25 mouse cellular contexts compared by ENCODE assay signal in genomic region chr1:80461348-80461747, GRCm38 (mm10). TPM values are rescaled to one million over a fixed set of nuclear protein-coding genes. Genes with fewer than 3 reads are reported as not detected.
"Had no signal": no experiment of that assay in that cellular context is flagged by ENCODE, and none has a peak within 500 bp of the region (broad histone marks: within the 10 kb centered on the region; RNA-seq: fewer than 3 reads in every experiment).

TSS of gene Gm45261 (minus strand) at chr1:80461448.

- H3K36me3 ChIP-seq: neural tube, embryonic 13.5 days; neural tube, embryonic 15.5 days; stomach, embryonic 15.5 days had no signal

- H3K4me1 ChIP-seq: neural tube, embryonic 13.5 days; neural tube, embryonic 15.5 days; stomach, embryonic 15.5 days had no signal

- H3K4me2 ChIP-seq: neural tube, embryonic 13.5 days; neural tube, embryonic 15.5 days; stomach, embryonic 15.5 days had no signal

- H3K27me3 ChIP-seq: neural tube, embryonic 13.5 days; neural tube, embryonic 15.5 days; stomach, embryonic 15.5 days had no signal

- H3K9ac ChIP-seq: neural tube, embryonic 13.5 days; neural tube, embryonic 15.5 days; stomach, embryonic 15.5 days had no signal

- H3K4me3 ChIP-seq: neural tube, embryonic 13.5 days; neural tube, embryonic 15.5 days; stomach, embryonic 15.5 days had no signal

- H3K9me3 ChIP-seq: neural tube, embryonic 13.5 days; neural tube, embryonic 15.5 days; stomach, embryonic 15.5 days had no signal

- H3K27ac ChIP-seq: neural tube, embryonic 13.5 days; neural tube, embryonic 15.5 days; stomach, embryonic 15.5 days; stomach, postnatal 0 days had no signal

- DNase-seq: retina, postnatal 1 day; right cerebral cortex, adult 18-20 months; right cerebral cortex, postnatal 14 days; right cerebral cortex, postnatal 25 days; right cerebral cortex, postnatal 4 days; spleen, adult 18-20 months; thymus, adult 18-20 months; thymus, adult 2 months; thymus, postnatal 14 days; thymus, postnatal 25 days; thymus, postnatal 36 days; thymus, postnatal 4 days had no signal

RNA-seq across cellular contexts. Expression of gene Gm45261, which starts in this region (rescaled TPM):
- total RNA-seq: neutrophil, adult 5-6 weeks had no signal
- polyA plus RNA-seq: neural tube, embryonic 13.5 days; neural tube, embryonic 14.5 days; neural tube, embryonic 15.5 days; small intestine, adult 2 months; spleen, adult 2 months; stomach, embryonic 14.5 days; stomach, embryonic 15.5 days; stomach, embryonic 16.5 days; stomach, postnatal 0 days; testis, adult 2 months; thymus, adult 2 months; thymus, postnatal 0 days; urinary bladder, adult 2 months had no signal
